Mouse (Mus musculus) stomach, postnatal 0 days (tissue): ENCODE results near the gene Epb41l5.

ENCODE experiments used
- CTCF ChIP-seq: IDR thresholded peaks from 2 replicates; pipeline ENCODE4 v1.5.1; 2016; ENCODE audit warnings: antibody characterized with exemption, low read depth, mild to moderate bottlenecking, moderate library complexity
- EP300 ChIP-seq: optimal IDR thresholded peaks from 2 replicates; pipeline ENCODE3; 2016; ENCODE audit warnings: antibody characterized with exemption

GRCm38 (mm10) chr1:119641090-119641812 lies 7.5 kb downstream of the Epb41l5 start:
- TF ChIP-seq CTCF (no peak), EP300 (no peak)
